Mouse (Mus musculus) CD8-positive naive resting alpha-beta T cell, adult 2 months (primary cell): ENCODE measurements around the gene Wdr91.
A peak's percentile ranks its signal among the peaks of the same experiment; 100 is the strongest.

Source experiments
- DNase-seq, 2 experiments: peaks; one replicate each; pipeline ENCODE4 v3.0.0; 2022; ENCODE audit warnings: low read depth in 2 of 2, low spot score in 2 of 2

Wdr91 gene

GRCm38 (mm10) chr6:34910371-34911219, at the start of gene Wdr91:
Wdr91 (minus strand) TSS chr6:34910876.
- peak; percentile 89 to 93 for DNase-seq

- DNase-seq = no peak
These were observed 48.5 kb upstream of the Wdr91 start for GRCm38 (mm10) chr6:34959131-34959530.

- DNase-seq = no peak
These were observed 45.2 kb upstream of the Wdr91 start for GRCm38 (mm10) chr6:34955862-34956241.

GRCm38 (mm10) chr6:34954926-34955861, 44.5 kb upstream of the Wdr91 start:
- DNase-seq = peak in 1 of 2 experiments; percentile 21

GRCm38 (mm10) chr6:34951956-34952667, 41.4 kb upstream of the Wdr91 start:
- DNase-seq = peak in 1 of 2 experiments; percentile 12

- no peak for DNase-seq
These were observed 40.8 kb upstream of the Wdr91 start for GRCm38 (mm10) chr6:34951518-34951917.

- DNase-seq = no peak
These were observed 37.8 kb upstream of the Wdr91 start for GRCm38 (mm10) chr6:34948461-34948860.

GRCm38 (mm10) chr6:34946486-34947079, 35.9 kb upstream of the Wdr91 start:
- no peak for DNase-seq

GRCm38 (mm10) chr6:34943499-34943898, 32.8 kb upstream of the Wdr91 start:
- DNase-seq = no peak

GRCm38 (mm10) chr6:34942446-34942845, 31.8 kb upstream of the Wdr91 start:
- DNase-seq = no peak

- no peak for DNase-seq
These were observed 30.8 kb upstream of the Wdr91 start for GRCm38 (mm10) chr6:34941496-34941895.

GRCm38 (mm10) chr6:34939451-34939850, 28.8 kb upstream of the Wdr91 start:
- DNase-seq = no peak

GRCm38 (mm10) chr6:34938929-34939325, 28.3 kb upstream of the Wdr91 start:
- DNase-seq = no peak

- DNase-seq = no peak
These were observed 27.7 kb upstream of the Wdr91 start for GRCm38 (mm10) chr6:34938280-34938928.

GRCm38 (mm10) chr6:34936743-34937142, 26.1 kb upstream of the Wdr91 start:
- DNase-seq = no peak

GRCm38 (mm10) chr6:34932633-34933032, 22.0 kb upstream of the Wdr91 start:
- no peak for DNase-seq

- no peak for DNase-seq
These were observed 16.9 kb upstream of the Wdr91 start for GRCm38 (mm10) chr6:34927594-34927993.

- peak; percentile 53 to 60 for DNase-seq
These were observed 16.5 kb upstream of the Wdr91 start for GRCm38 (mm10) chr6:34927156-34927555.

- DNase-seq = no peak
These were observed 11.3 kb upstream of the Wdr91 start for GRCm38 (mm10) chr6:34921941-34922340.

- DNase-seq = no peak
These were observed 10.0 kb upstream of the Wdr91 start for GRCm38 (mm10) chr6:34920631-34921030.
